Mouse (Mus musculus) midbrain, embryonic 15.5 days (tissue): ENCODE results near the gene Tmod2. TPM values are rescaled to one million over a fixed set of nuclear protein-coding genes. Genes with fewer than 3 reads are reported as not detected.
A peak's percentile ranks its signal among the peaks of the same experiment; 100 is the strongest.
"Not testable (repeated sequence)": the region's sequence is repeated elsewhere in the genome, so short reads cannot be mapped to it uniquely, and the experiment has no call there.

Experiments
- ATAC-seq: fragments of 200-750 bp; cut with Nextera tagmentation; replicated peaks from 2 replicates; pipeline ENCODE4 v1.8.0; 2017; ENCODE audit warnings: moderate TSS enrichment
- H3K27ac ChIP-seq: fragments of 300-500 bp; sonication (generic); 2 replicates; pipeline ENCODE4 v1.5.1; 2015; ENCODE audit warnings: mild to moderate bottlenecking, inconsistent platforms
- H3K27me3 ChIP-seq: fragments of 300-500 bp; sonication (generic); replicated peaks from 2 replicates; pipeline ENCODE4 v1.6.1; 2015; ENCODE audit warnings: inconsistent platforms
- H3K36me3 ChIP-seq: fragments of 300-500 bp; sonication (generic); replicated peaks from 2 replicates; pipeline ENCODE4 v1.6.1; 2015; ENCODE audit warnings: inconsistent platforms
- H3K4me1 ChIP-seq: fragments of 300-500 bp; sonication (generic); 2 replicates; pipeline ENCODE4 v1.6.1; 2015; ENCODE audit warnings: inconsistent platforms
- H3K4me2 ChIP-seq: fragments of 300-500 bp; sonication (generic); 2 replicates; pipeline ENCODE4 v1.6.1; 2015; ENCODE audit warnings: inconsistent platforms, mild to moderate bottlenecking, moderate library complexity
- H3K4me3 ChIP-seq: fragments of 300-500 bp; sonication (generic); 2 replicates; pipeline ENCODE4 v1.5.1; 2015; ENCODE audit warnings: mild to moderate bottlenecking, inconsistent platforms
- H3K9ac ChIP-seq: fragments of 300-500 bp; sonication (generic); 2 replicates; pipeline ENCODE4 v1.6.1; 2015; ENCODE audit warnings: mild to moderate bottlenecking, inconsistent platforms
- H3K9me3 ChIP-seq: fragments of 300-500 bp; sonication (generic); 2 replicates; pipeline ENCODE4 v1.6.1; 2016; ENCODE audit warnings: inconsistent platforms
- WGBS: fragments of 180-500 bp; shearing (Covaris S2); methylation state at CpG from one replicate; pipeline ENCODE4 v1.1.7; 2015; ENCODE audit warnings: mixed read lengths; 5-methylcytosine and 5-hydroxymethylcytosine counted together
- polyA plus RNA-seq: library from polyadenylated mRNA; unstranded; fragments of >200 nt; fragmentation: Nextera tagmentation; extraction: Ambion mirVana; gene quantifications from 2 replicates; pipeline ENCODE4 v1.2.1, GENCODE M21; 2015

The Tmod2 gene
- polyA plus RNA-seq, 1 experiment from 2014 or later = 308 TPM

DNA sequence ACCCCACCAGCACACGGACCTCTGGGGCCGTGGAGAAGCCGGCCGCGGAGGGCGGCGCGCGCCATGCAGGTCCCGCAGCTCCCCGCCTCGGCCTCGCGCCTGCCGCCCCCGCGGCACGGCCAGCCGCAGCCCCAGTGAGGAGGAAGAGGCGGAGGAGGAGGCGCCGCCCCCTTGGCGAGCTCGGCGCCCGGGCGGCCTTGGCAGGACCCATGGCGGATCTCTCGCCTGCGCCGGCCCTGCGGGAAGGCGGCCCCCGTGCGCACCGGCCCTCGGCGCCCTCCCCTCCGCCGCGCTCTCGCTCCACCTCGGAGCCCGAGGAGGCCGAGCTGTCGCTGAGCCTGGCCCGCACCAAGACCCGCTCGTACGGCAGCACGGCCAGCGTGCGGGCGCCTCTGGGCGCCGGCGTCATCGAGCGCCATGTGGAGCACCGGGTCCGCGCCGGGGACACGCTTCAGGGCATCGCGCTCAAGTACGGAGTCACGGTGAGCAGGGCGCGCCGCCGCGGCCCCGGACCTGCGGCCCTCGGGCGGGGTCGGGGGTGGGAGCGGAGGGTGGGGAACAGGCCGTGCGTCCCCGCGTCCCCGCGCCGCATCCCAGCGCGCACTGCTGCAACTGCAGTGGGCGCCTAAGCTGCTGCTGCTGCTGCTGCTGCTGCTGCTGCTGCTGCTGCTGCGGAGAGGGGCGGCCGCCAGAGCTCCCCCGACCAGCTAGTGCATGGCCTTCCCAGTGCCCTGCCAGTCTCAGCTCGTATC is 14.6 kb upstream of the Tmod2 start, which contains the start of gene Lysmd2:
Lysmd2 (plus strand) TSS at position 186 of the 752 bp plus-strand sequence.
- H3K9me3 ChIP-seq = no peaks in the 10 kb centered on the region
- peaks cover 12% of the 10 kb centered on the region for H3K4me1 ChIP-seq
- ATAC-seq = peak; percentile 91
- WGBS = under 1% methylated on average over 70 of the region's 94 CpGs
- H3K36me3 ChIP-seq = no peaks in the 10 kb centered on the region
- H3K9ac ChIP-seq = peak within 1 kb of the TSS; percentile 66
- H3K4me2 ChIP-seq = peak within 1 kb of the TSS; percentile 80
- H3K27me3 ChIP-seq = no peaks in the 10 kb centered on the region
- peak within 1 kb of the TSS; percentile 69 for H3K4me3 ChIP-seq
- peak within 1 kb of the TSS; percentile 96 for H3K27ac ChIP-seq

DNA sequence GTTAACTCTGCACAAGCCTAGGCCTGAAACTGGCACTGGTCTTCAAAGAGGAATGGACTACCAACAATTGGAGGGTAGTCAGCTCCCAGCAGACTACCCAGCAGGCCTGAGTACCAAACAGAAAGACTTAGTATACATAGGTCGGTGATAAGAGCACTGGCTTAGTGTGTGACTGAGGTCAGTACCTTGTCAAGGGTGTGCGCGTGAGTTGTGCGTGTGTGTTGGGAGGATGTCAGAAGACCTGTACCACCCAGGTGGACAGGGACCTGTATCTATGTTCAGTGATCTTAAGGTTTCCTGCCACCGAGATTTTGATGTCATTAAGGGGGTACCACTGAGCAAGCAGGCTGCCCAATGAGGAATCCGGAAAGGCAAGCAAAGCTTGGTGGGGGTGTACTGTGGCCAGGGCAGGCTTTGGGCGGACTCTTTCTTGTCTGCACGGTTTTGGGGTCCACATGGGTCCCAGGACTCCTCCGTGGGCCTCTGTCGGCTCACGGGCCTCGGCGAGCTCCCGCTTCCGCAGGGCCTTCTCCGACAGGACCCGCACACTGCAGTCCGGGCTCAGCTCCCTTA is 13.9 kb upstream of the Tmod2 start:
- peak overlapping the region; percentile 80 for H3K4me2 ChIP-seq
- no peaks in the 10 kb centered on the region for H3K36me3 ChIP-seq
- H3K9me3 ChIP-seq = no peaks in the 10 kb centered on the region
- peak overlapping the region; percentile 66 for H3K9ac ChIP-seq
- H3K4me1 ChIP-seq = peaks cover 12% of the 10 kb centered on the region
- no peak; the same call in none of the 2 replicates for ATAC-seq
- H3K27ac ChIP-seq = peak overlapping the region; percentile 96
- H3K4me3 ChIP-seq = peak overlapping the region; percentile 69
- WGBS = 13% methylated on average over 18 of the region's 18 CpGs
- H3K27me3 ChIP-seq = no peaks in the 10 kb centered on the region

GRCm38 (mm10) chr9:75621428-75621827 is 10.3 kb upstream of the Tmod2 start:
- H3K4me1 ChIP-seq = peaks cover 5% of the 10 kb centered on the region
- 88% methylated on average over 3 of the region's 3 CpGs for WGBS
- no peaks in the 10 kb centered on the region for H3K27me3 ChIP-seq
- H3K9me3 ChIP-seq = no peaks in the 10 kb centered on the region
- no peak overlapping the region for H3K27ac ChIP-seq
- ATAC-seq = no peak
- H3K4me3 ChIP-seq = no peak overlapping the region
- H3K4me2 ChIP-seq = no peak overlapping the region
- no peaks in the 10 kb centered on the region for H3K36me3 ChIP-seq
- no peak overlapping the region for H3K9ac ChIP-seq

DNA sequence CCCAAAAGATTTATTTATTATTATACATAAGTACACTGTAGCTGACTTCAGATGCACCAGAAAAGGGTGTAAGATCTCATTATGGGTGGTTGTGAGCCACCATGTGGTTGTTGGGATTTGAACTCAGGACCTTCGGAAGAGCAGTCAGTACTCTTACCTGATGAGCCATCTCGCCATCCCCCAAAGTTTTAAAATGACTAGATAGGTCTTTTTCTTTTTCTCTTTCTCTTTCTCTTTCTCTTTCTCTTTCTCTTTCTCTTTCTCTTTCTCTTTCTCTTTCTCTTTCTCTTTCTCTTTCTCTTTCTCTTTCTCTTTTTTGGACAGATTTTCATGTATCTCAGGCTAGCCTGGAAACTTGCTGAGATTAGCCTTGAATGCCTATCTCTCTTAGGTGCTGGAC is 8.6 kb upstream of the Tmod2 start:
- not testable (repeated sequence) for H3K4me1 ChIP-seq, H3K4me3 ChIP-seq, ATAC-seq, H3K36me3 ChIP-seq, H3K27ac ChIP-seq, H3K9ac ChIP-seq, H3K27me3 ChIP-seq, H3K9me3 ChIP-seq, H3K4me2 ChIP-seq
- 93% methylated on average over 2 of the region's 2 CpGs for WGBS

GRCm38 (mm10) chr9:75618836-75619400 is 7.8 kb upstream of the Tmod2 start:
- Histone ChIP-seq H3K4me2 (no peak overlapping the region), H3K9me3 (no peaks in the 10 kb centered on the region), H3K4me3 (no peak overlapping the region), H3K27me3 (no peaks in the 10 kb centered on the region), H3K36me3 (no peaks in the 10 kb centered on the region), H3K9ac (no peak overlapping the region), H3K4me1 (no peaks in the 10 kb centered on the region), H3K27ac (no peak overlapping the region)
- WGBS = 92% methylated on average over 6 of the region's 6 CpGs
- ATAC-seq = no peak

DNA sequence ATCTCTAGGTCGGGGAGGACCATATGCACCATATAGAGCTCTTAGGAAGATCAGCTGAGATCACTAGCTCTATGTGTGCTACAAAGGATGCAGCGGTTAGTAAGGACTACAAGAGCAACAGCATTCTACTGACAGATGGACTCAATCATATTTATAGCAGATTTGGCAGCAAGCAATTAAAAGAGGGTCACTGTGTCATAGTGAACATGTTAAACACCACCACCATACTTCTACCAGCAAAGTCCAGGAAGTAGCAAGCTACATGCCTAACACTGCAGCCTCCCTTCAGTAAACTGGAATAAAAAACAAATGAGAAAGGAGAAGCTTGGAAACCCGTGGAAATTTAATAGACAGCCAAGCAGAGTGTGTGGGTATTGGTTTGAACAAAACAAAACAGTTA is 5.4 kb upstream of the Tmod2 start:
- Histone ChIP-seq H3K4me3 (no peak overlapping the region), H3K4me1 (no peaks in the 10 kb centered on the region), H3K4me2 (no peak overlapping the region), H3K9ac (no peak overlapping the region), H3K27ac (no peak overlapping the region), H3K9me3 (no peaks in the 10 kb centered on the region), H3K36me3 (no peaks in the 10 kb centered on the region), H3K27me3 (no peaks in the 10 kb centered on the region)
- ATAC-seq = no peak
- WGBS = 75% methylated on average over 3 of the region's 3 CpGs

DNA sequence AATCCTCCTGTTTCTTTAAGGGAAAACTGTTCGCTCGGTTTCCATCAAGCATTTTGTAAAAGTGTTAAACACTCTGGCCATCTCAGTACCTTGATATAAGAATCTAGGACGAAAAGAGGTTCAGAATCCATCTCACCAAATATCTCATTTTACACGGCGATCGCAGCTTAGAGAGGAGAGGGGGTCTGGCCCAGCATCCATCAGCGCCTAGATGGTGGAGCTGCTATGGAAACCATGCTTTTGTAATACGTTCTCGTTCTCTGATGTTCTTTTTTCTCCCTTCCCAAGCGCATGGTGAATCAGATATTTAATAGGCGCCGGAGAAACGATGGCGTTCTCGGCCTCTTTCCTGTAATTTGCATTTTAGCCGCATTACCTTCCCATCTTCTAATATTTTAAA is 1.2 kb downstream of the Tmod2 start:
- H3K4me1 ChIP-seq = peaks cover 13% of the 10 kb centered on the region
- peak overlapping the region; percentile 48 for H3K4me2 ChIP-seq
- H3K36me3 ChIP-seq = peaks cover 6% of the 10 kb centered on the region
- WGBS = 6% methylated on average over 16 of the region's 16 CpGs
- H3K27ac ChIP-seq = peak overlapping the region; percentile 86
- peak overlapping the region; percentile 80 for H3K9ac ChIP-seq
- H3K4me3 ChIP-seq = peak overlapping the region; percentile 74
- 0 out of 2 replicates have a peak, but pooled peaks have one; percentile 12 for ATAC-seq
- H3K27me3 ChIP-seq = no peaks in the 10 kb centered on the region
- H3K9me3 ChIP-seq = no peaks in the 10 kb centered on the region

DNA sequence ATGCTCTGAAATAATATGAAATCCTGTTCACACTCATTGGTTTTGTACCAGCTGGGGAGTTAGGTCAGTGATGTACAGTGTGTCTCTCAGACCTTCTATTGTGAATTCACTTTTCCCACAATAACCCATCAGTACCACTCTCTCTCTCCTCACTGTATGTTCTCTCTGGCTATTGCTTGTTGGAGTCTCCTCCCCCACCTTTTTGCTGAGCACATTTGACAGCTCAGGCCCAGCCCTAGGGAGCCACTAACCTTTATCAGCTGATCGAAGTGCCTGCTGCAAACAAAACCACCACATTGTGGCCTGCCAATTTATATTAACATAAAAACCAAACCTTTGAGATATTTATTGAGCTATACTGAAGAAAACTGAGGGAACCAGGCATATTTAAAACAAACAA is 1.6 kb downstream of the Tmod2 start:
- peak overlapping the region; percentile 48 for H3K4me2 ChIP-seq
- H3K4me3 ChIP-seq = peak overlapping the region; percentile 74
- H3K27me3 ChIP-seq = no peaks in the 10 kb centered on the region
- peaks cover 13% of the 10 kb centered on the region for H3K4me1 ChIP-seq
- H3K9ac ChIP-seq = peak overlapping the region; percentile 80
- H3K36me3 ChIP-seq = peaks cover 11% of the 10 kb centered on the region
- ATAC-seq = peak; percentile 22
- WGBS = 12% methylated on average over 1 of the region's 1 CpGs
- H3K9me3 ChIP-seq = no peaks in the 10 kb centered on the region
- peak overlapping the region; percentile 86 for H3K27ac ChIP-seq

GRCm38 (mm10) chr9:75607496-75607895 is 3.6 kb downstream of the Tmod2 start:
- no peaks in the 10 kb centered on the region for H3K9me3 ChIP-seq
- ATAC-seq = no peak
- H3K4me2 ChIP-seq = no peak overlapping the region
- H3K36me3 ChIP-seq = peaks cover 14% of the 10 kb centered on the region
- no peaks in the 10 kb centered on the region for H3K27me3 ChIP-seq
- no peak overlapping the region for H3K9ac ChIP-seq
- no peak overlapping the region for H3K4me3 ChIP-seq
- no peak overlapping the region for H3K27ac ChIP-seq
- peaks cover 13% of the 10 kb centered on the region for H3K4me1 ChIP-seq
- 92% methylated on average over 4 of the region's 4 CpGs for WGBS

DNA sequence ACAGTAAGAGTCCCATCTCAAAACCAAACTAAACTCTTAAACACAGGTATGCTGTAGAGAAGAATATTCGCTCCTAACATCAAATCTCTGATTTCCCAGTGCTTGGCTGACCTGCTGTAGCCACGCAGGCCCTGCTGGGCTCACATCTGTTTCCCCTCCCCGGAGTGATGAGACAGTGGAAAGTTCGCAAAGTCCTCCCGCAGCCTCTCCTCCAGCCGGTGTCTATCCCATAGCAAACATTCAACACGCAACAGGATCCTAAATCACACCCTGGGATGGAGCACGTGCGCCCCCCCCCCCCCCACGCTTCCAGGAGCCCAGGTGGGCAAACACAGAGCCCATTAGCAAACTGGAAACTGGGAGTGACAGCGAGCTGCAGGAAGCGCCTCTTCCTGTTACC is 9.6 kb downstream of the Tmod2 start:
- H3K9ac ChIP-seq = no peak overlapping the region
- H3K4me2 ChIP-seq = no peak overlapping the region
- no peaks in the 10 kb centered on the region for H3K27me3 ChIP-seq
- H3K4me1 ChIP-seq = 0 out of 2 replicates have a peak, but pooled peaks cover 7% of the 10 kb centered on the region
- no peak for ATAC-seq
- 70% methylated on average over 12 of the region's 12 CpGs for WGBS
- no peak overlapping the region for H3K27ac ChIP-seq
- no peak overlapping the region for H3K4me3 ChIP-seq
- no peaks in the 10 kb centered on the region for H3K9me3 ChIP-seq
- H3K36me3 ChIP-seq = peaks cover 14% of the 10 kb centered on the region

DNA sequence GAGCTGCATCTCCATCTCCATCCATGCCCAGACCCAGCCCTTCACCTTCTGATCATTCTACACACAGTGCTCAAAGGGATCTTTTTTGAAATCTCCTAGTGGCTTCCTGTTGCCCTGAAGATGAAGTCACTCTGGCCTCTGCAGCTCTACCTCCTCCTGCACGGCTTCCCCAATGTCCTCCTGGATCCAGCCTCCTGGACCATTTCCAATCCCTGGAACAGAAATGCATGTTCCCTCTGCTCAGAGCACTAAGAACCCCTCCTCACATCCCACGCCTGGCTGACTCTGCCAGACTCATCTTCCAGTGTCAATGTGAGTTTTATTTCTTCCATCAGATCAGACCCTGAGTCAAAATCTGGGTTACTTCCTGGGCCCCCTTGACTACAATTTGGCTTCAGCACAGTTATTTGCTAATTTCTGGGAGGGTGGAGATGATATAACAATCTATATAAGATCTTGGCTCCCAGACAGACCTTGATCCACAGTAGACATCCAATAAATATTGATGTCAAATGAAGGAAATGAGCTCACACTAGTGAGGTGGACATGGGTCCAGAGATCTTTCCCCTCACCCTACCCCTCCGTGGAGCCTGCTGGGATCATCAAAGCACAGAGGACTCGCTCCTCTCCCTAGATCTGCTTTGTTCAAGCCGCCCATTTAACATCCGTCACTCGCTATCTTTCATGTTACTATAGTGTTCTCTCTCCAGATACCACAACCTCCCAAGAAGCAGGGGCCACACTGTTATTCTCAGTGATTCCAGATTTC is 10.8 kb downstream of the Tmod2 start:
- H3K27ac ChIP-seq = no peak overlapping the region
- H3K9me3 ChIP-seq = no peaks in the 10 kb centered on the region
- no peak for ATAC-seq

More for the DNA sequence above, 10.8 kb downstream of the Tmod2 start:
- peaks cover 11% of the 10 kb centered on the region for H3K36me3 ChIP-seq
- H3K4me1 ChIP-seq = 0 out of 2 replicates have a peak, but pooled peaks cover 7% of the 10 kb centered on the region
- no peak overlapping the region for H3K4me2 ChIP-seq
- no peaks in the 10 kb centered on the region for H3K27me3 ChIP-seq
- H3K4me3 ChIP-seq = no peak overlapping the region
- 67% methylated on average over 7 of the region's 7 CpGs for WGBS
- H3K9ac ChIP-seq = no peak overlapping the region
